Mouse (Mus musculus) layer of hippocampus, adult 18-20 months (tissue): ENCODE measurements around the gene Tnpo1. TPM values are rescaled to one million over a fixed set of nuclear protein-coding genes. Genes with fewer than 3 reads are reported as not detected.

Experiments used
- DNase-seq, 2 experiments: peaks; one replicate each; pipeline ENCODE4 v3.0.0; 2022; ENCODE audit warnings: low spot score in 2 of 2
- total RNA-seq, 2 experiments: library from RNA; stranded (reverse); gene quantifications; 2 replicates each; pipeline ENCODE4 v1.2.3; 2021

Gene Tnpo1
- total RNA-seq, 2 experiments from 2014 or later = 67.0 to 67.5 TPM

- peak; percentile 51 for DNase-seq
Observed at GRCm38 (mm10) chr13:98925486-98926212, 535 bp downstream of the Tnpo1 start.

GRCm38 (mm10) chr13:98924897-98925485, 1.2 kb downstream of the Tnpo1 start:
- no peak for DNase-seq

- no peak for DNase-seq
Observed at GRCm38 (mm10) chr13:98922806-98923205, 3.4 kb downstream of the Tnpo1 start.

DNA sequence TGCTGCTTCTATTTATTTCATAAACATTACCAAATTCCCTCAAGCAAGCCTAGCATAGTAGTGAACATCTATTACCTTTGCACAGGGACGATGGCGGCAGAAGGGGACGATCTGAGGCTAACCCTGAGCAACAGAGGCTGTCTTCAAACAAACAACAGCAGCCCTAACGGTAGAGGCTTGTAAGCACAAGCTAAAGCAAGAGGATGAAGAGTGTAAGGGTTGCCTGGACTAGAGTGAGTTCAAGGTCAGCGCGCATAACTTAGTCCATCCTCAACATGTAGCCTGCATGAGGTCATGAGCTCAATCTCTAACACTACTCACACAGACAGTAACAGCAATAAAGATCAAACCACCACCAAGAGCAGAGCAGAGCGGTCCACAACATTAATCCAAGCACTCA, 4.9 kb downstream of the Tnpo1 start:
- no peak for DNase-seq

GRCm38 (mm10) chr13:98920300-98920699, 5.9 kb downstream of the Tnpo1 start:
- no peak for DNase-seq

- no peak for DNase-seq
Observed at GRCm38 (mm10) chr13:98919695-98920094, 6.5 kb downstream of the Tnpo1 start.

DNA sequence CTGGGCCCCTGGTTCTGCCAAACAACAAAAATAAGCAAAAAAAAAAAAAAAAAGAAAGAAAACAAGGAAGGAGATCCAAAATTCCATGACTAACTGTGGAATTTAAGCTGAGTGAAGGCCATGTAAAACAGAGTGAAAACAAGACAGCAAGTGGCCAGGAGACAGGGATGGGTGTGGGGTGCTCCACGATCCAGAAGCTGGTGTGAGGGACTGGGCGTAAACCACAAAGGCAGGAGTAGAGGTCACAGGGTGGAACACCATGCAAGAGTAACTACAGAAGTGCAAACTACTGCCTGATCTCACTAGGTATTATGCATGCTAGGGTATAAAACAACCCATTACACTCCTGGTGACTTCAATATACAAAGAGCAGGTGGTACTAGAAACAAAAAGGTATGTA, 8.3 kb downstream of the Tnpo1 start:
- no peak for DNase-seq

- DNase-seq = no peak
Observed at GRCm38 (mm10) chr13:98915591-98915990, 10.6 kb downstream of the Tnpo1 start.

DNA sequence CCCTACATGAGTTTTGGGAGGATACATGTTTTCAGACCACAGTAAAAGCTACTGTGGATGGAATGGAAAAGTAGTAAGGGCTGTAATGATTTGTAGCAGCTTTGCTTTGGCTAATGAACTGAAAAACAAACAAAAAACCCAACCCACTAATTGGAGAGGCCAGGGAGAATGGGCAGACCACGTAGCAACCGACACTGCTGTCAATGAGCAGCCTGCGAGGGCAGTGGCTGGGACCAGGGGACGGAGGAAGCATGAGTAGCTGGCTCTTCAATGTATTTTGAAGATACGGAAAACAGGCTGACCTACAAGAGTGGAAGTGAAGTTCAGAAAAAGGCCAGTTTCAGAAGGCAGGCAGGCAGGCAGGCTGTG, 11.4 kb downstream of the Tnpo1 start:
- DNase-seq = no peak

- no peak for DNase-seq
Observed at GRCm38 (mm10) chr13:98914010-98914843, 12.0 kb downstream of the Tnpo1 start.

- DNase-seq = no peak
Observed at GRCm38 (mm10) chr13:98913196-98913595, 13.0 kb downstream of the Tnpo1 start.

DNA sequence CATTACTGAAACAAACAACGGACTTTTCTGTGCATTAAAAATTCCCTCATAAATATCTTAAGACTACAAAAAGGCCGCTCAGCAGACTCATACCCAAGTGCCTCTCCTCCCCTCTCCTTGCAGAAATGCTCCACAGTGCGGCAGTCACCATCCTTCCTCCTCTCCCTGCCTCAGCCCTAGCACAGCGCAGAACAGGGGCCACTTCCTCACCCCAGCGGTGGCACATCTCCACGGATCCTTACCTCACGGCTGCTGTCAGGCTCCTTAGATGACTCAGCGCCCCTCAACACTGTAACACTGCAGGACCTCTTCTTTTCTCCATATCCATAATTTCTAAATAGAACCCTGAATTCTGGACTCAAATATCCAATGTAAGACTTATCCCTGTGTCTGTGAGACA, 13.6 kb downstream of the Tnpo1 start:
- DNase-seq = no peak

DNA sequence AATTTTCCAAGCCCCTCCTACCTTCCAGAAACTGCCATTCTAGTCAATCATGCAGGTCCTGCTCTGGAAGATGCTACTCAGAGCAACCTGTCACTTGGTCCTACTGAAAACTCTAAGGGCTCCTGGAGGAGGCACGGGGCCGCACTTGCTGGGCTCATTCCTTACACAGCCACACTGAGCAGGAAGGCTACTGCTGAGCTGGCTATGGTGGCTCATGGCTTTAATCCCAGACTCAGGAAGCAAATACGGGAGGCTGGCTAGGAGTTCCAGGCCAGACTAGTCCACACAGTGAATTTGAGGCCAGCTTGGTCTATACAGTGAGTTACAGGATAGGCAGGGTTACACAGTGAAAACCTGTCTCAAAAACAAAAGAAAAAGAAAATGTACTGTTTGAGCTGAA, 15.4 kb downstream of the Tnpo1 start:
- no peak for DNase-seq

- DNase-seq = no peak
Observed at GRCm38 (mm10) chr13:98904608-98905007, 21.6 kb downstream of the Tnpo1 start.

- no peak for DNase-seq
Observed at GRCm38 (mm10) chr13:98902366-98903025, 23.7 kb downstream of the Tnpo1 start.

DNA sequence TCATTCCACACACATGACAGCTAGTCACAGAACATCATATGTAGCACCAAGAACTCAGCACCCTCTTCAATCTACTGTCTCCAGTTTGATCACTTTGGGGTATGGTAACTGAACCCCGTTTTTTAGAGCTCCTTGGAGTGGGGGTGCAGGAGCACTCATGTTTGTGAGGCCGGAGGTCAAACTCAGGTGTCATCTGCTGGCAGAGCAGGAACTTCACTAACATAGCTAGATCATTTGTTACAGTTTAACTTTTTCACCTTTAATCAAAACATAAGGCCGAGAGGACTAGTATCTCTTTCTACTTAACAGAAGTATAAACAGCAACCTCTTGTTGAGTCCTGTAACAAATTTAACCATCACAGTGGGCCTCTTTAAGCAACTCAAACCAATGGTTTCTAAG, 26.6 kb downstream of the Tnpo1 start:
- DNase-seq = no peak

DNA sequence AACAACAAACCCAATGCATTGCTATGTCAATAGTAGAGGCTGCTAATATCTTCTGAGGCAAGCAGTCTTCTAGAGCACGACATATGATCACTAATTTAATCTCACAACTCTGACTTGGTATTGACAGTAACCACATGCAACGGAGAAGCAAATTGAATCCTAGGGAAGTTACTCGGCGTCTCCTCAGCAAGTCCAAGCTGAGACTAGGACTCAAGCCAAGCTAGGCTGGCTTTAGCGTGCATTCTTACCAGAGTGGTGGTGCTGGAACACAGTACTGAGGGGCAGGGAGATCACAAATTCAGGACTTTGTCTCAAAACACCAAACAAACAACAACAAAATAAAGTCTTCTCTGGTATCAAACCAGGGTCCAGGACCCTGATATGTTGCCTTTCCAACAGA, 28.6 kb downstream of the Tnpo1 start:
- DNase-seq = no peak

DNA sequence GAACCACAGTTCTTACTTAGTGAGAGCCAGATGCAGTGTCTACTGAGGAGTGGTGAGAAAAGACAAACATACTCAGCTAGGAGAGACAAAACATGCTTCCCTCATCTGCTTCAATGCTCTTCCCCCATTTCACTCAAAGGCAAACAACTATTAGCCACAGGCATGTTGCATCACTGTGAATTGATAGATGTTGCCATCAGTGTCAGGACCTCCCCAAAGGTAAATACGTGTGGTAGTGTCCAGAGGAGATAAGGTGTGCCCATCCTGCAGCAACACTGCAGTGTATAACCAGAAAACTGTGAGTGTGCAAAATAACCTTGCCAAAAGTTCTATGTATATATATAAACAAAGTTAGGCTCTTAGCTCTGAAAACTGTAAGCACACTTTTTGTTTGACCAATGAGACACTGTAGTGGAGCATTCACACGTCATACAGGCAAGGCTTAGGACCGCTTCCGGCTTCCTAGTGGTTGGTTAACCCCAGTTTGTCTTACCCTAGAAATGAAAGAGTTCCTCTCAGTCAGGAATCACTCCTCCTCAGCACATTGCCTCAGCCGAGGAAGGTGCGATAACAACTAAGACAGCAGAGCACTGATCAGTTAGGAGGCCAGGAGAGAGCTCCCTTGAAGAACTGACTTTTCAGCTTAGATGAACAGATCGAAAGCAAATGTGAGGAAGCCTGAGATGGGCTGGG, 29.6 kb downstream of the Tnpo1 start:
- DNase-seq = no peak

DNA sequence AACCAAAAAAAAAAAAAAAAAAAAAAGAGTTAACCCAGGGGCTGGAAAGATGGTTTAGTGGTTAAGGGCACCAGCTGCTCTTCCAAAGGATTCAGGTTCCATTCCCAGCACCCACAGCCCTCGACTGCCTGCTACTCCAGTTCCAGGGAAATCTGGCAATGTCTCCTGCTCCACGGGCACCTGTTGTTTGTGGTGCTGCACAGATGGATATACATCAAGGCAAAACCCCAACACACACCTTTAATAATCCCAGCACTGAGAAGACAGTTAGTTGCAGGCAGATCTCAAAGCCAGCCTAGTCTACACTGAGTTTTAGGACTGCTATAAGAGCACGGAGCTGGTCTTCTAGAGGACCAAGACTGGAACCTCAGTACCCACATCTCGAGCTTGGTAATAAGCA, 30.2 kb downstream of the Tnpo1 start:
- DNase-seq = no peak

- DNase-seq = peak in 1 of 2 experiments; percentile 51
Observed at GRCm38 (mm10) chr13:98894900-98895299, 31.3 kb downstream of the Tnpo1 start.

- no peak for DNase-seq
Observed at GRCm38 (mm10) chr13:98891443-98891842, 34.7 kb downstream of the Tnpo1 start.
